Mouse (Mus musculus) stomach, embryonic 14.5 days (tissue): ENCODE data around the gene Fam19a3. TPM values are rescaled to one million over a fixed set of nuclear protein-coding genes. Genes with fewer than 3 reads are reported as not detected.

ENCODE experiments used
- ATAC-seq: fragments of 200-750 bp; cut with Nextera tagmentation; 2 replicates; pipeline ENCODE4 v1.8.0; 2017; ENCODE audit warnings: low read depth, moderate TSS enrichment; ENCODE audit not compliant: insufficient number of reproducible peaks, insufficient read depth, low FRiP score
- H3K27ac ChIP-seq: fragments of 300-500 bp; sonication (generic); 2 replicates; pipeline ENCODE4 v1.5.1; 2014; ENCODE audit warnings: mild to moderate bottlenecking, low read length, moderate library complexity, mixed read lengths
- H3K27me3 ChIP-seq: fragments of 300-500 bp; sonication (generic); 2 replicates; pipeline ENCODE4 v1.6.1; 2014; ENCODE audit warnings: low read length, control low read depth, mixed read lengths; ENCODE audit not compliant: control insufficient read depth, insufficient read depth
- H3K36me3 ChIP-seq: fragments of 300-500 bp; sonication (generic); 2 replicates; pipeline ENCODE4 v1.6.1; 2014; ENCODE audit warnings: mild to moderate bottlenecking, control low read depth, low read length, moderate library complexity, mixed read lengths; ENCODE audit not compliant: control insufficient read depth, insufficient read depth
- H3K4me1 ChIP-seq: fragments of 300-500 bp; sonication (generic); 2 replicates; pipeline ENCODE4 v1.6.1; 2014; ENCODE audit warnings: low read length, control low read depth, mixed read lengths; ENCODE audit not compliant: control insufficient read depth, insufficient read depth
- H3K4me2 ChIP-seq: fragments of 300-500 bp; sonication (generic); replicated peaks from 2 replicates; pipeline ENCODE4 v1.6.1; 2014; ENCODE audit warnings: low read depth, low read length, control low read depth
- H3K4me3 ChIP-seq: fragments of 300-500 bp; sonication (generic); 2 replicates; pipeline ENCODE4 v1.5.1; 2014; ENCODE audit warnings: low read depth, low read length, control low read depth
- H3K9ac ChIP-seq: fragments of 300-500 bp; sonication (generic); replicated peaks from 2 replicates; pipeline ENCODE4 v1.6.1; 2014; ENCODE audit warnings: low read depth, mild to moderate bottlenecking, control low read depth, low read length, moderate library complexity, mixed read lengths
- H3K9me3 ChIP-seq: fragments of 300-500 bp; sonication (generic); 2 replicates; pipeline ENCODE4 v1.6.1; 2016; ENCODE audit warnings: low read depth, low read length, control low read depth; ENCODE audit not compliant: control insufficient read depth
- WGBS: fragments of 180-500 bp; shearing (Covaris S2); extraction: QIAGEN DNeasy Blood & Tissue Kit; methylation state at CpG from one replicate; pipeline ENCODE4 v1.1.7; 2014; 5-methylcytosine and 5-hydroxymethylcytosine counted together
- polyA plus RNA-seq: library from polyadenylated mRNA; unstranded; fragments of >200 nt; fragmentation: Nextera tagmentation; extraction: Ambion mirVana; gene quantifications from 2 replicates; pipeline ENCODE4 v1.2.1, GENCODE M21; 2014

Fam19a3 gene
- polyA plus RNA-seq, 1 experiment from 2014 or later = not detected

DNA sequence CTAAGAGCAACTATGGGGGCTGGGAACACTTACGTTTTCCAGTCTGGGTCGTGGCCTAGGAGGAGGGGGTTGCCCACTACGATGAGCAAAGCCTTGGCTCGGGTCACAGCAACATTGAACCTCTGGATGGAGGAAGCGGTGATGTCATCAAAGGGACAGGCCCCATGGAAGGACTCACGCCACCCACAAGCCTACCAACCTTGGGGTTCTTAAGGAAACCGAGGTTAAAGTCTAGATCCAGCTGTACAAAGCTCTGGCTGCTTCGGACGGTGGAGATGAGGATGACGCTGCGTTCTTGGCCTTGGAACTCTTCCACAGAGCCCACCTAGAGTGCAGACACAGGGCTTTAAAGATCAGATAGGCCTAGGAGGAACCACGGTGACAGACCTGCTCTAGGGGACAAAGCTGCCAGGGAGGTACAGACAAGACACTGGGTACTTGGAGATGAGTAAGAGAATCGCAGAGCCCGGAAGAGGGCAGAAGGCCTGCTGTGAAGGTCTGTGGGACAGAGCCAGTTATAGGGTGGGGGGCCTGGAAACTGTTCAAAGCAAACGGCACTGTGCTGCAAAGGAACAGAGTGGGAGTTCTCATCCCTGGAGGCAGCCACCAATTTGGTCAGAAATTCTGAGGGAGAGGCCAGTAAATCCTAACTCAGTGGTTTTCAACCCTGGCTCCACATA, 14.2 kb upstream of the Fam19a3 start:
- ATAC-seq = no peak
- WGBS = 67% methylated on average over 15 of the region's 15 CpGs
- peaks cover 45% of the 10 kb centered on the region for H3K4me1 ChIP-seq

DNA sequence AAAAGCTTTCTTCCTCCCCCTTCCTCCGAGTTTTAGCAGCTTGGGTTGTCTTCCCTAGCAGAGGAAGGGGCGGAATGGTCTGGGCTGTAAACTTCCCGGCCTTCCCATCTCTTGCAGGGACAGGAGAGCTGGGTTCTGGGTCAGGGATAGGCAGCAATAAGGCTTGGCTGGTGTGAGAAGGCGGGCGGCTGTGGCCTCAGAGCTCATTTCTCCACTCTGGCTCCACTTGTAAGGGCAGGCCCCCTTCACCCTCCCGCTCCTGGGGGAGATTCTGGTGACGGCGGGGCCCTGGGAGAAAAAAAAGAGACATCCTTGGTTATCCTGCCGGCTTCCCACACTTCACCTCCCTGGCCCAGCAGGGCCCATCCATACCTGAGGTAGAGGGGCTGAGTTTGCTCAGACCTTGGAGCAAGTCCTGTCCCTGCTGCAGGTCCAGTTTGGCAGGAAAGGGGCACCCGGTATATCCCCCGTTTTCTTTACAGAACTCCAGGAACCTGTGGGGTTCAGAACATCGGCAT, 13.4 kb upstream of the Fam19a3 start:
- no peak overlapping the region for H3K4me3 ChIP-seq
- no peak overlapping the region for H3K9ac ChIP-seq
- no peak for ATAC-seq
- H3K9me3 ChIP-seq = no peaks in the 10 kb centered on the region
- no peak overlapping the region for H3K4me2 ChIP-seq
- peaks cover 58% of the 10 kb centered on the region for H3K36me3 ChIP-seq
- H3K27ac ChIP-seq = peak overlapping the region; percentile 92
- H3K4me1 ChIP-seq = peaks cover 52% of the 10 kb centered on the region
- WGBS = 35% methylated on average over 12 of the region's 12 CpGs
- no peaks in the 10 kb centered on the region for H3K27me3 ChIP-seq

More for the DNA sequence above, 14.2 kb upstream of the Fam19a3 start:
- Histone ChIP-seq H3K4me2 (no peak overlapping the region), H3K9ac (no peak overlapping the region), H3K27me3 (no peaks in the 10 kb centered on the region), H3K9me3 (no peaks in the 10 kb centered on the region), H3K36me3 (peaks cover 66% of the 10 kb centered on the region), H3K27ac (peak overlapping the region; percentile 92; the same call in 1 of the 2 replicates), H3K4me3 (no peak overlapping the region)

GRCm38 (mm10) chr3:104793871-104794828, 12.5 kb upstream of the Fam19a3 start:
- H3K36me3 ChIP-seq = peaks cover 49% of the 10 kb centered on the region
- peak overlapping the region; percentile 92 for H3K27ac ChIP-seq
- H3K4me1 ChIP-seq = peaks cover 54% of the 10 kb centered on the region
- peak overlapping the region; percentile 16; the same call in 1 of the 2 replicates for H3K4me2 ChIP-seq
- no peaks in the 10 kb centered on the region for H3K9me3 ChIP-seq
- no peaks in the 10 kb centered on the region for H3K27me3 ChIP-seq
- no peak overlapping the region for H3K4me3 ChIP-seq
- ATAC-seq = peak; percentile 92
- H3K9ac ChIP-seq = no peak overlapping the region
- WGBS = 42% methylated on average over 20 of the region's 20 CpGs

GRCm38 (mm10) chr3:104792360-104793270, 11.0 kb upstream of the Fam19a3 start:
- no peaks in the 10 kb centered on the region for H3K9me3 ChIP-seq
- H3K27ac ChIP-seq = no peak overlapping the region
- H3K4me1 ChIP-seq = peaks cover 54% of the 10 kb centered on the region
- no peak overlapping the region for H3K4me2 ChIP-seq
- H3K27me3 ChIP-seq = no peaks in the 10 kb centered on the region
- WGBS = 58% methylated on average over 15 of the region's 15 CpGs
- no peak overlapping the region for H3K4me3 ChIP-seq
- peaks cover 42% of the 10 kb centered on the region for H3K36me3 ChIP-seq
- ATAC-seq = no peak
- no peak overlapping the region for H3K9ac ChIP-seq

GRCm38 (mm10) chr3:104791671-104792070, 10.0 kb upstream of the Fam19a3 start:
- no peak overlapping the region for H3K4me3 ChIP-seq
- peaks cover 54% of the 10 kb centered on the region for H3K4me1 ChIP-seq
- H3K27ac ChIP-seq = peak overlapping the region; percentile 84
- H3K27me3 ChIP-seq = no peaks in the 10 kb centered on the region
- WGBS = 88% methylated on average over 8 of the region's 8 CpGs
- peak overlapping the region; percentile 89; the same call in 1 of the 2 replicates for H3K4me2 ChIP-seq
- peaks cover 33% of the 10 kb centered on the region for H3K36me3 ChIP-seq
- H3K9me3 ChIP-seq = no peaks in the 10 kb centered on the region
- H3K9ac ChIP-seq = no peak overlapping the region
- ATAC-seq = no peak

- peaks cover 54% of the 10 kb centered on the region for H3K4me1 ChIP-seq
- peak overlapping the region; percentile 89 for H3K4me2 ChIP-seq
- peak overlapping the region; percentile 60 for H3K4me3 ChIP-seq
- H3K27ac ChIP-seq = peak overlapping the region; percentile 84
- H3K9ac ChIP-seq = peak overlapping the region; percentile 66; the same call in 1 of the 2 replicates
- H3K27me3 ChIP-seq = no peaks in the 10 kb centered on the region
- ATAC-seq = no peak
- 17% methylated on average over 4 of the region's 4 CpGs for WGBS
- H3K9me3 ChIP-seq = no peaks in the 10 kb centered on the region
- peaks cover 27% of the 10 kb centered on the region for H3K36me3 ChIP-seq
Measured at GRCm38 (mm10) chr3:104791017-104791416, 9.4 kb upstream of the Fam19a3 start.

DNA sequence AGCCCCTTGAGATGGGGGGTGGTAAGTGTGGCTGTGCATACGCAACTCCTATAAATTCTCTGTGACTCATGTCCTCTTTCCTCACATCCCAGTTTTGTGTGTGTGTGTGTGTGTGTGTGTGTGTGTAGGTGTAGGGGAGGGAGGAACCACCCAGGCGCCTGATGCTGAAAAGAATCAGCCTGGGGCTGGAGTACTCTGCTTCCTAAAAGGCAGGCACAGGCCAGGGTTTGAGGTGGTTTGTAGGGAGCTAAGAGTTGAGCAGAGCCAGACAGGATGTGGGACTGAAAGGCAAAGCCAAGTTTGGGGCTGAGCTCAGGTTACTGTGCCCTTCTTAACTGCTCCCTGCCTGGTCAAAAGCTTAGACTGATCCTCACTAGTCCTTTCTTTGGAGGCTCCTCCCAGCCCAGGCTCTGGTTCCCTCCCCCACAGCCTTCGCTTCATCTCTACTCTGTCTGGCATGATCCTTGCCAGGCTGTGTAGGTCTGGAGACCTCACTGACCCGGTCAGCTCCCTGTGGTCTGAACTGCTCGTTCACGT, 8.8 kb upstream of the Fam19a3 start:
- 12% methylated on average over 6 of the region's 6 CpGs for WGBS
- Histone ChIP-seq H3K4me2 (peak overlapping the region; percentile 89), H3K27me3 (no peaks in the 10 kb centered on the region), H3K9ac (peak overlapping the region; percentile 66), H3K27ac (peak overlapping the region; percentile 84), H3K4me1 (peaks cover 52% of the 10 kb centered on the region), H3K36me3 (peaks cover 21% of the 10 kb centered on the region), H3K4me3 (peak overlapping the region; percentile 60), H3K9me3 (no peaks in the 10 kb centered on the region)
- ATAC-seq = no peak
